Mouse (Mus musculus) left cerebral cortex, adult 9 months (tissue): ENCODE data around the gene Wipi2.

Experiments used
- DNase-seq, 2 experiments: peaks; one replicate each; pipeline ENCODE4 v3.0.0; 2022; ENCODE audit warnings: low spot score in 2 of 2

The Wipi2 gene

DNA sequence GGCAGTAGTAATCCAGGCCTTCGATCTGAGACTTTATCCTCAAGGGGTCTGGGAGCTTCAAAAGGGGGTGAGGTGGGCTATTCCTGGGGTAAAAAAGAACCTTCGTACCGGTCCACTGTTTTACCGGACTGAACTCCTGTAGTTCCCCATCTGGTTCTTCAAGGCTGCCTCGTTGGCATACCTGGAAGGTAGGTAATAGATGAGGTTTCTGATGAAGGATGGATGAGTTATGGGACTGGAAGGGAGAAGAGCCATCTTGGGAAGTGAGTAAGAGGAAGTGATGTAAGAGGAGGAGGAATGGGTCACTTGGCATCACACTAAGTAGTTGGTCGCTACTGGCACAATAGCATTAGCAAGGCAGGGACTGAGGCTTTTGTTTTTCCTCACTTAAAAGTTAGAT is 2.7 kb downstream of the Wipi2 start:
- no peak for DNase-seq

GRCm38 (mm10) chr5:142637823-142638222 is 10.3 kb downstream of the Wipi2 start:
- no peak for DNase-seq

- DNase-seq: no peak
These were observed 12.6 kb downstream of the Wipi2 start for GRCm38 (mm10) chr5:142640088-142640487.

DNA sequence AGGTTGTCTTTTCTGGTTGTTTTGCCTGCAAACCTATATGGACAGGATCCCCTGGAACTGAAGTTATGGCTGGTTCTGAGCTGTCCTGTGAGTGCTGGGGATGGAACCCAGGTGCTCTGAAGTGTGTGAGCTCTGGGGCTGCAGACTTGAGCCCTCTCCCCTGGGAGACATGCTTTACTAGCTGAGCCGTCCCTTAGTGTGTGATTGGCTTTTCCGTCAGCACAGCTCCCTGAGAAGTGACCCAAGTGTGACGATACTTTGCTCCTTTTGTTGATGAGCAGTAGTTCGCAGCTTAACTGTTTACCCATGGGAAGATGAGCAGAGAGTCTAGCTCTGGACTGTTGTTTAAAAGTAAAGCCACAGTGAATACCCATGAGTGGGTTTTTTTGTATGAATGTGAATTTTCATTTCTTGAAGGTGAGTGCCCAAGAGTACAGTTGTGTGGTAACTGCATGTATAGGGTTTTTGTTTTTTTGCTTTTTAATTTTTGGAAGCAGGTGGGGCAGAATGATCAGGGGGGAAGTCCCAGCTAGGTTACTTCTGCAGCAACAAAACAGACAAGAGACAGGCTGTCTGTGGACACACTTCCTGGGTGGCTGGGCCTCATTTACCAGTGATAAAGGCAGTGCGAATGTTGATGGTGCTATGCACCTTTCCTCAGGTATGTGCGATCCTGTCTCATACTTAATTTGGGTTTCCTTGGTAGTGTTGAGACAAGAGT is 14.0 kb downstream of the Wipi2 start:
- no peak for DNase-seq

- no peak for DNase-seq
These were observed 20.7 kb downstream of the Wipi2 start for GRCm38 (mm10) chr5:142648162-142648561.

- no peak for DNase-seq
These were observed 22.1 kb downstream of the Wipi2 start for GRCm38 (mm10) chr5:142649460-142650050.

DNA sequence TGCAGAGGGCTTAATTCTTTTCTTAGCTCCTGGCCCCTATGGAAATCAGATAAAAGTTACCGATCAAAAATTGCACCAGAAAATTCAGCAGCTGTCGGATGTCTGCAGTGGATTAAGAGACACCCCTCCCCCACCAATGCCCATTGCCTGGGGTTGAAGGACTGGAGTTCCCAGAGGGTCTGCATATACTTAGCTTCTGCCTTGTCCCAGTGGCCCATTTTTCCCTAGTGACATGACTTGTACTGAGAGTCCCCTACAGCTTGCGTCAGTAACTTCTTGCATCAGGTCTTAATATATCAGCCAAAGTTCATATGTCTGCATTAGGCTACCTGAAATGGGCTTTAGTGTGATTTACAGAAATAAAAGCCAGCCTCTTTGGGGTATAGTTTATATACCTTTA is 22.9 kb downstream of the Wipi2 start:
- no peak for DNase-seq

- DNase-seq: no peak
These were observed 23.4 kb downstream of the Wipi2 start for GRCm38 (mm10) chr5:142650794-142651497.

GRCm38 (mm10) chr5:142652266-142652665 is 24.8 kb downstream of the Wipi2 start:
- DNase-seq: no peak

DNA sequence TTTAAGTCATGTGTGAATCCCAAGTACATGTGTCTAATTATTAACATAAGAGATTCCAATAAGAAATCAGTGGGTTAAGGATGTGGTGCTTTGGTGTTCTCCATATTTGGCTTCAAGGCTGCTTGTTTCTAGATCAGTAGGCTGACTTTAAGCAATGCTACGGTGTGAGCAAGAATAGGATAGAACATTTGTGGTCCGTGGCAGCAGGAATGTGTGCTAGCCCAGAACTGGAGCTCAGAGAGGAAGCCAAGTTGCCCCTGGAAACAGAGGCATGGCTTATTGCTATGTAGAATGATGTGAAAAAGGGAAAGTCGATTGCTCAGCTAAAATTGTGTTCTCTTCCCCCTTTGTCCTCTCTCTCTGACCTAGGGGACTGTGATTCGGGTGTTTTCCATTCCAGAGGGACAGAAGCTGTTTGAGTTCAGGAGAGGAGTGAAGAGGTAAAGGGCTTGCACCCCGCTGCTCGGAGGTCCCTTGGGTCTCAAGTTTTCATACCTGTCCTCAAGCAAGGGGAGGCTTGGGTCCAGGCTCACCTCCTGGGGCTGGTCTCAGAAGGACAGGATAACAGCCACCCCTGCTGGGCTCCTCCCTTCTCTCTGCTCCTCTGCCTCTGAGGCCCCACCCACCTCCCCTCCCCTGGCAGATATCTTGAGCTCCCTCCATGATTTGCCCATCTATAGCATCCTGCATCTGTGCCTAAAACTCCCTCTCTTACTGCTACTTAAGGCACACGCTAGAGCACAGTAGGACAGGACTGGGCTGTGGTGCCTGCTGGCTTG is 33.3 kb downstream of the Wipi2 start:
- DNase-seq: no peak

DNA sequence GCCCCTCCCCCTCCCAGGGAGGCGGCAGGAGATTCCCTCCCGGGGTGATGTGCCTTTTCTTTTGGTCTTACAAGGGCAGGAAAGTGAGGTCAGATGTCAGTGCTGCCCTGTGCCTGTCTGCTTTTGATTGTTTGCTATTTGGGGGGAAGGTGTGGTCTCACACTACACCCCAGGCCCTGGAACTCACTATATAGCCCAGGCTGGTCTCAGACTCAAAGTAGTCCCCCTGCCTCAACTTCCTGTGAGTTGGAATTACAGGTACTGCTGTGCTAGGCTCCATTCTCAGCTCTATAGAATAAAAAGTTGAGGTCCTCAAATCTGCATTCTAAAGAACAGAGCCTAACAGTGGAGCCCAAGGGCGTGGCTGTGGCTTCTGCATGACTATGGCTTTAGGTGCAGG is 40.4 kb downstream of the Wipi2 start:
- DNase-seq: no peak

DNA sequence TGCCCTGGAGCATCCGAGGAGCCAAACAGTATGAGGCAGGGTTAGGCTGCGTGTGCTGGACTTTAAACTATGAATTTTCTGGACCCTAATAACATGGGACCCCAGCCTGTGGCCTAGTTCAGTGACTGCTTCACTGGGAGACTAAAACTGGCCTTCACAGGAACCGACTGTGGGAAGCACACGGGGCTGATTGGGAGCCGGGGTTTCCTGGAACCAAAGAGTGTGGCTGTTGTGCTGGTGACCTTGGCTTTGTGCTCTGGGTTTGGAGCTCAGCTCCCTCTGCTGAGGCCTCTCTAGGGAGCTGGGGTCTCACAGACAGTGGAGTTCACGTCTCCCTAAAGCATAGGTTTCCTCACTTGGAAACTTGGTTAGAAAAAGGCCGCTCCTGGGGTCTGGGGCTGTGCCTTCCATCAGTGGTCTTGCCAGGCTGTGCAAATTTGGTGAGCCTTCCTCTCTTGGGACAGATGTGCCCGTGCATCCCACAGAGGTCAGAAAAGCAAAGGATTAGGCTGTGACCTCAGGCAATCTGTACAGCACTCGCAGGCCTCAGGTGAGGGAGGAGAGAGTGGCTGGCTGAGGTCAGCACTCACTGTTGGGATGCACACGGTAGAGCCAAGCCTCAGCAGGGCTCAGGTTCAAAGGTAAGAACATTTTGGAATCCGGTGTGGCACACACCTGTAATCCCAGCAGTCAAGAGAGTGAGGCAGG is 41.2 kb downstream of the Wipi2 start:
- DNase-seq: no peak

- peak in 1 of 2 experiments; percentile 60 for DNase-seq
These were observed 42.2 kb downstream of the Wipi2 start for GRCm38 (mm10) chr5:142669726-142670125.

DNA sequence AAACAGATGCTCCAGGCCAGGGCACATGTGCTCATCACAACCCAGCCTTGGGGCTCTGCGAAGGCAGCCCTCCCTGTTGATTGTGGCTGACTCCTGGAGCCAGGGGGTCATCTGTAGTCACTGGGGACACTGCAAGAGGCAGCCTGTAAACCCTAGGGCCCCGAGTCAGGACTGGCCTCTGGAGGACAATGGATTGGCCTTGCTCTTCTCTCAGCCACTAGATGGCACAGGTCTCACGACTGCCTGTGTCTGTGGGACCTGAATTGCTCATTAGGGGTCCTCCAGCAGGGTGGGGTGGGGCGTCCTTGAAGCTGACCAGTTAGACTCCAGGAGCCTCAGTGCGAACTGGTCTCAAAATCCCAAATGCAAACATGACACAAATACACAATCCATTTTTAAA is 45.6 kb downstream of the Wipi2 start:
- no peak for DNase-seq

DNA sequence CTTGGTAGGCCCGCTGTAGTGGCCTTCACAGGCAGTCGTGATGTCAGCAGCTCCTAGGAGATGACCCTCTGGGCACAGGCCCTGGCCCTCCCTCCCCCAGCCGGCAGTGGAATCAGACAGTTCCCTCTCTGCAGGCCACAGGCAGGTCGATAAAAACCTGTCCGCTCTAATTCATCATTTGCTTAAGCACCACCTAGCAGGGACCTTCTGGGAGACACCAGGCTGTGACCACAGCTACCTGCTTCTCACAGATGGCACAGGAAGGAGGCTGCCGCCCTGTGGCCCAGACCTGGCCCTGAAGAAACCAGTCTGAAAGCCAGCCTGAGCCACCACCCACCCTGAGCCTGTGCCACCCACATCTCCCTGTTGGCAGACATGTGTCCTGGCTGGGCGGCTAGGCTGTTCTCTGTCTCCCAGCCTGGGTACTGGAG is 50.7 kb downstream of the Wipi2 start:
- DNase-seq: no peak

DNA sequence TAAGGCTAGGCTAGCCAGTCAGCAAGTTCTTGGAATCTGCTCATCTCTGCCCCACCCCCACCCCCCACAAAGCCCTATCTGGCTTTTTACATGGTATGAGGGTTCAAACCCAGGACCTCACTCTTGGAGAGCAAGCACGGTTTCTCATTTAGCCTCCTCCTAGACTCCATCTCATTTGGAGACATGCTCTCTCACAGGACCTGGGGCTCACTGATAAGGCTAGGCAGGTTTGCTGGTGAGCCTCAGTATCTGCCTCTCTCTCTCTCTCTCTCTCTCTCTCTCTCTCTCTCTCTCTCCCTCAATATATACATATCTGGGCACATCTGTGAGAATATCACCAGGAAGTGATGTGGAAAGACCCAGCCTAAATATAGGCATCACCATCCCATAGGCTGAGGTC is 51.6 kb downstream of the Wipi2 start:
- DNase-seq: no peak

DNA sequence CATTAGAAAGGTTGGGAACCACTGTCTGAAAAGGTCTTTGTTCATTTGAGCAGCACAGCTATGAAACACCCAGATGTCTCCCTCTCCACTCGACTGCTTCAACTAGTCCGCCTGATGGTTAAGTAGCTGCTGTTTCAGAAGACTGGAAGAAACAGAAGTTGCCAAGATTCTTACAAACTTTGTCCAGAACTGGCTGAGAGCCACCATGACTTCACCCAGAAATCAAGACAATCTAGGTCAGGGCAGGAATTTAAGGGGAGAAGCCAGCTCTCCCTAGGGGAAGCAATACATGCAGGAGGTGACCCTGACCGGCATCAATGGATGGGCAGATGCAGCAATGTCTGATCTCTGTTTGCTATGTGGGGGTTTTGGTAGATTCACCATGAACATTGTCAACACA is 54.4 kb downstream of the Wipi2 start:
- DNase-seq: no peak

GRCm38 (mm10) chr5:142682529-142682928 is 55.0 kb downstream of the Wipi2 start:
- DNase-seq: no peak

DNA sequence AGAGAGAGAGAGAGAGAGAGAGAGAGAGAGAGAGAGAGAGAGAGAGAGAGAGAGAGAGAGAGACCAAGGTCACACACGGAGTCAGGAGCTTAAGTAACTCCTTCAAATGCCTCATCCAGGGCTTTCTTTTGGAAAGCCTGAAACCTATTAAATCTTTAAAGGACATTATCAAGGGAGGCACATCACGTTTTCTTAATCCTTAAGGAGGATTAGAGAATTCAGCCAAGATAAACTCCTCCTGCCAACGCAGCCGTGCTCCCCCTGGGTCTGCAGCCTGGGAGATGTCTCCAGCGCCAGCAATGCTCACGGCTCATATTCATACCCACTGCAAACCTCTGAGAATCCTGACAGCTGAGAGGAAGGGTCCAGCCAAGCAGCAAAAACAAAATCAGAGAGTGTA is 61.4 kb downstream of the Wipi2 start:
- no peak for DNase-seq

DNA sequence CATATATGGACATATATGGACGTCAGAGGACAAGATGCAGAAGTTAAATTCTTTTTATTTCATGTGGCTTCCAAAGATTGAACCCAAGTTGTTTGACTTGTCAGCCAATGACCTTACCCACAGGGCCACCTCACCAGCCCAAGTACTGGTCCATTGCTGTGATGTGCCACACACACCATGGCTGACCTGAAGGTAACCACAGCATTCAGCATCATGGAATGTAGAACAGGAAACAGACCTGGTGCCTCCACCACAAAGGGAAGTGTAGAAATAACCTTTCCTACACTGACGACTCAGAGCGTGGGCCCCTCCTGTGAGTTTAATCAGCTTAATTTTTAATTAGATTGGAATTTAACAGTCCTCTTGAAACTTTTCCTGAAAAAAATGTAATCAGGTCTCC is 62.8 kb downstream of the Wipi2 start:
- DNase-seq: no peak

GRCm38 (mm10) chr5:142692248-142692647 is 64.8 kb downstream of the Wipi2 start, which contains the start of gene Slc29a4:
TSS of gene Slc29a4 (plus strand) at chr5:142692512.
- DNase-seq: peak; percentile 55 to 85
